Mouse (Mus musculus): ENCODE data around the gene Kcns3.

Kcns3 gene

DNA sequence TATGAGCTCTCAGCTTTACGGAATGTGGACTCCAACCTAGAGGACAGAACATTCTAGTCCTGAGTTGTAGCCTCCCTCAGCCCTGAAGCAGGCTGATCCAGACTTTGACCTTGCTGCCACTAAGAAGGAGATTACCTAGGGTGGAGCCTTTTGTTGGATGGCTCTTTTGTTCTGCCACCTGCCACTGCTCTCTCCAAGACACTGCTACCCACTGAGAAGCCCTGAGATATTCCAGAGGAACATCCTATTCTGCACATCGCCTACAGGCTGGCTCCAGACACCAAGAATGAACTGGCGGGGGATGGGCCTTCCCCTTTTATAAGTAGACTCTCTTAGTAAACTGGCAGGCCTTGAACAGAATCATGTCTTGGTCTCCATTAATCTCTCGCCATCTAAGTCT is 98.2 kb downstream of the Kcns3 start:
- WGBS: 83% methylated on average over 4 of the region's 4 CpGs

Measured in cerebral cortex, adult 2 months (tissue).